Comparison of ENCODE assay signal across 8 mouse cellular contexts in genomic region chr2:152626774-152627591, GRCm38 (mm10). TPM values are rescaled to one million over a fixed set of nuclear protein-coding genes. Genes with fewer than 3 reads are reported as not detected.
DNase-seq lines count a peak whose midpoint lies in the region; ATAC-seq and TF ChIP-seq lines count a peak whose summit lies in the region.

TSS of gene Rem1 (plus strand) at chr2:152626951.

- no peak for TF ChIP-seq CTCF in C2C12 (IDR thresholded peaks at IDR 0.05; ENCODE audit: control insufficient read depth, insufficient read depth, insufficient read length)
- no peak for TF ChIP-seq CTCF in intestine, postnatal 0 days (IDR thresholded peaks at IDR 0.05; ENCODE audit: low read depth)

- H3K79me2 ChIP-seq in C2C12 (ENCODE audit: control insufficient read depth, insufficient read depth), result peaks cover 44% of the 10 kb centered on the region

- H3K4me3 ChIP-seq in C2C12 (ENCODE audit: insufficient read depth, poor library complexity, severe bottlenecking), result peak within 1 kb of the TSS; percentile 75
- H3K4me3 ChIP-seq in intestine, postnatal 0 days (ENCODE audit: low read depth, low read length), result peak within 1 kb of the TSS; percentile 46

- H3K4me1 ChIP-seq in intestine, postnatal 0 days (replicated peaks; ENCODE audit: control insufficient read depth, insufficient read depth, low read length), result no peaks in the 10 kb centered on the region

- no peaks in the 10 kb centered on the region for H3K27me3 ChIP-seq in C2C12 (ENCODE audit: control insufficient read depth, insufficient read depth, insufficient read length)
- H3K27me3 ChIP-seq in intestine, postnatal 0 days (replicated peaks; ENCODE audit: control insufficient read depth, insufficient read depth, low read length), result peaks cover 24% of the 10 kb centered on the region

- H3K9me3 ChIP-seq in intestine, postnatal 0 days (ENCODE audit: control insufficient read depth), result no peaks in the 10 kb centered on the region

- DNase-seq in adrenal gland, postnatal 36 days, result peak; percentile 49 to 70
- DNase-seq in gastrocnemius, postnatal 4 days (ENCODE audit: low spot score in 2 of 2), result peak in 1 of 2 experiments; percentile 53
- peak; percentile 69 to 82 for DNase-seq in lung, postnatal 4 days
- no peak for DNase-seq in adipocyte (ENCODE audit: low spot score)
- no peak for DNase-seq in cerebellum, adult 8-10 months
- DNase-seq in layer of hippocampus, postnatal 14 days (ENCODE audit: low spot score in 2 of 2), result no peak

- peak within 1 kb of the TSS; percentile 17 for H3K9ac ChIP-seq in intestine, postnatal 0 days (ENCODE audit: low read depth, low read length)

- peak; percentile 31; the same call in 1 of the 2 replicates for ATAC-seq in intestine, postnatal 0 days

- H3K4me2 ChIP-seq in intestine, postnatal 0 days (replicated peaks; ENCODE audit: low read depth), result peak within 1 kb of the TSS; percentile 64

- WGBS in intestine, postnatal 0 days, result 2% methylated on average over 54 of the region's 59 CpGs

- H3K27ac ChIP-seq in intestine, postnatal 0 days (ENCODE audit: low read depth, low read length), result no peak within 1 kb of the TSS

- peaks cover 9% of the 10 kb centered on the region for H3K79me3 ChIP-seq in C2C12 (ENCODE audit: low read depth)

- H3ac ChIP-seq in C2C12 (ENCODE audit: control insufficient read depth, insufficient read length, low read depth), result peak within 1 kb of the TSS; percentile 92

- peaks cover 30% of the 10 kb centered on the region for H3K36me3 ChIP-seq in C2C12 (ENCODE audit: control insufficient read depth, insufficient read depth)
- no peaks in the 10 kb centered on the region for H3K36me3 ChIP-seq in intestine, postnatal 0 days (ENCODE audit: control insufficient read depth, insufficient read depth)

TF ChIP-seq in C2C12, 6 proteins besides CTCF, POLR2A, EP300 and RAD21:
- TF ChIP-seq CEBPB (IDR thresholded peaks at IDR 0.05; ENCODE audit: low read depth) (no peak), FOSL1 (IDR thresholded peaks at IDR 0.05; ENCODE audit: insufficient read depth, low read length, poor library complexity, severe bottlenecking) (no peak), MAX (IDR thresholded peaks at IDR 0.05) (no peak), MYOD1 (IDR thresholded peaks at IDR 0.05; ENCODE audit: control insufficient read depth, insufficient read length, low read depth) (no peak), MYOG (IDR thresholded peaks at IDR 0.05; ENCODE audit: control insufficient read depth, extremely low read depth, insufficient read length) (no peak), USF1 (IDR thresholded peaks at IDR 0.05; ENCODE audit: low read depth) (no peak)
TF ChIP-seq in C2C12: peak in this region for 0.

RNA-seq across cellular contexts. Expression of gene Rem1, which starts in this region (rescaled TPM):
- polyA plus RNA-seq in C2C12 (2012; fragmentation: generic; extraction: Trizol), result 38.7 TPM
- 10 to 100 TPM in 1 of 2 experiments, 1 to 10 TPM in 1; 9.3 to 13.2 TPM for total RNA-seq in adrenal gland, postnatal 36 days (2021)
- total RNA-seq in gastrocnemius, postnatal 4 days (2021), result 10 to 100 TPM; 15.1 to 16.2 TPM
- polyA plus RNA-seq in intestine, postnatal 0 days (2015; fragmentation: Nextera tagmentation; extraction: Ambion mirVana), result 5.9 and 6.4 TPM in 2 replicates
- under 1 TPM; 0.72 to 0.83 TPM for total RNA-seq in layer of hippocampus, postnatal 14 days (2021)

Comparison
In these comparisons a context has a peak if more than half of its experiments do, and no peak if none do; other contexts are left out.
1. RNA of gene Rem1 (total RNA-seq): 15.1 to 16.2 TPM in gastrocnemius, postnatal 4 days and 9.3 to 13.2 TPM in adrenal gland, postnatal 36 days; 0.72 to 0.83 TPM in layer of hippocampus, postnatal 14 days; every median in the first group is over 4 times any median in the second.
2. DNase-seq: peak in adrenal gland, postnatal 36 days (2 of 2) and lung, postnatal 4 days (2 of 2); none in adipocyte (single experiment), cerebellum, adult 8-10 months (single experiment) and layer of hippocampus, postnatal 14 days (0 of 2).